Mouse (Mus musculus): ENCODE results near the gene Bach1. TPM values are rescaled to one million over a fixed set of nuclear protein-coding genes. Genes with fewer than 3 reads are reported as not detected.

The Bach1 gene
- polyA plus RNA-seq, 1 experiment from 2014 or later, result 22.4 TPM

DNA sequence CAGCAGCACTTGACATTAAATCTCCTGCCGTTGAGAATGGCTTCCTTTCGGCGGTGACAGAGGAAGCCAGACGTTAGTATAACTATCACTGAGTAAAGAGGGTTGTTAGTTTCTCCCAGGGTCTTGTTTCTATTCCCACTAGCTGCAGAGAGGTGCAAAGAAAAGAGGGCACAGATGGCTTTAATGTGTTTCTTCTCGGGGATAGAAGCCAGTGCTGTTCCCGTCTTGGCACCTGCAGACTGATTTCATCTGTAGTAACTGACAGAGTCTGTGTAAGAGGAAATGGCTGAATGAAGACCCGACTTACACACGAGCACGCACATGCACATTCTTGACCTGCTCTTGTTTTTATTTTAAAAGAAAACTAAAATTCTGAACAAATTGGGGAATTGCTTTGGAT lies 28.5 kb downstream of the Bach1 start:
- Histone ChIP-seq H3K9ac (no peak overlapping the region), H3K4me1 (no peaks in the 10 kb centered on the region), H3K4me2 (replicated peaks) (no peak overlapping the region), H3K27ac (no peak overlapping the region), H3K4me3 (no peak overlapping the region), H3K9me3 (no peaks in the 10 kb centered on the region), H3K36me3 (peaks cover 55% of the 10 kb centered on the region), H3K27me3 (no peaks in the 10 kb centered on the region)
- no peak for ATAC-seq (ENCODE audit: insufficient number of reproducible peaks, insufficient read depth, low FRiP score, low TSS enrichment)
- WGBS, result 60% methylated on average over 9 of the region's 9 CpGs

GRCm38 (mm10) chr16:87727918-87728317 lies 29.2 kb downstream of the Bach1 start:
- H3K27ac ChIP-seq, result no peak overlapping the region
- ATAC-seq (ENCODE audit: insufficient number of reproducible peaks, insufficient read depth, low FRiP score, low TSS enrichment), result no peak
- no peak overlapping the region for H3K4me2 ChIP-seq (replicated peaks)
- H3K4me3 ChIP-seq, result no peak overlapping the region
- no peaks in the 10 kb centered on the region for H3K27me3 ChIP-seq
- WGBS, result 85% methylated on average over 14 of the region's 14 CpGs
- no peaks in the 10 kb centered on the region for H3K9me3 ChIP-seq
- H3K9ac ChIP-seq, result no peak overlapping the region
- H3K4me1 ChIP-seq, result no peaks in the 10 kb centered on the region
- peaks cover 51% of the 10 kb centered on the region for H3K36me3 ChIP-seq

- no peaks in the 10 kb centered on the region for H3K4me1 ChIP-seq
- H3K36me3 ChIP-seq, result peaks cover 43% of the 10 kb centered on the region
- no peak overlapping the region for H3K9ac ChIP-seq
- 90% methylated on average over 8 of the region's 8 CpGs for WGBS
- H3K27ac ChIP-seq, result no peak overlapping the region
- no peak for ATAC-seq (ENCODE audit: insufficient number of reproducible peaks, insufficient read depth, low FRiP score, low TSS enrichment)
- no peak overlapping the region for H3K4me3 ChIP-seq
- no peaks in the 10 kb centered on the region for H3K27me3 ChIP-seq
- no peak overlapping the region for H3K4me2 ChIP-seq (replicated peaks)
- no peaks in the 10 kb centered on the region for H3K9me3 ChIP-seq
Observed at GRCm38 (mm10) chr16:87728703-87729102, 30.0 kb downstream of the Bach1 start.

DNA sequence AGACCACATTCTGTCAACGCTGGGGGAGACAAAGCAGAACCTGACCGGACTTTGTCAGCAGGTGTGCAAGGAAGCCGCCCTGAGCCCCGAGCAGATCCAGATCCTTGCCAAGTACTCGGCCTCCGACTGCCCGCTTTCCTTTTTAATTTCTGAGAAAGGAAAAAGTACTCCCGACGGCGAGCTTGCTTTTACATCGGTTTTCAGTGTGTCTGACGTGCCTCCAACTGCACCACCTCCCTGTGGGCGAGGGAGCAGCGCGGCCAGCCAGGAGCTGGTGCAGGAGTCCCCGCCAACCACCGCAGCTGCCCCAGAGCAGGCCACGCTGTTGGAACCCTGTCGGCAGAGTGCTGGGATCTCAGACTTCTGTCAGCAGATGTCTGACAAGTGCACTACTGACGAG lies 30.7 kb downstream of the Bach1 start:
- 93% methylated on average over 20 of the region's 20 CpGs for WGBS
- no peaks in the 10 kb centered on the region for H3K4me1 ChIP-seq
- H3K9me3 ChIP-seq, result no peaks in the 10 kb centered on the region
- H3K4me2 ChIP-seq (replicated peaks), result no peak overlapping the region
- no peaks in the 10 kb centered on the region for H3K27me3 ChIP-seq
- H3K27ac ChIP-seq, result no peak overlapping the region
- peaks cover 44% of the 10 kb centered on the region for H3K36me3 ChIP-seq
- H3K9ac ChIP-seq, result no peak overlapping the region
- ATAC-seq (ENCODE audit: insufficient number of reproducible peaks, insufficient read depth, low FRiP score, low TSS enrichment), result no peak
- H3K4me3 ChIP-seq, result no peak overlapping the region

- no peak for ATAC-seq (ENCODE audit: insufficient number of reproducible peaks, insufficient read depth, low FRiP score, low TSS enrichment)
- Histone ChIP-seq H3K4me2 (replicated peaks) (no peak overlapping the region), H3K4me1 (no peaks in the 10 kb centered on the region), H3K36me3 (peaks cover 13% of the 10 kb centered on the region; the same call in 1 of the 2 replicates), H3K4me3 (no peak overlapping the region), H3K9ac (no peak overlapping the region), H3K9me3 (no peaks in the 10 kb centered on the region), H3K27me3 (no peaks in the 10 kb centered on the region), H3K27ac (no peak overlapping the region)
- 87% methylated on average over 4 of the region's 4 CpGs for WGBS
Observed at GRCm38 (mm10) chr16:87734868-87735381, 36.2 kb downstream of the Bach1 start.

GRCm38 (mm10) chr16:87736106-87736505 lies 37.4 kb downstream of the Bach1 start:
- Histone ChIP-seq H3K36me3 (0 out of 2 replicates have a peak, but pooled peaks cover 3% of the 10 kb centered on the region), H3K4me2 (replicated peaks) (no peak overlapping the region), H3K27me3 (no peaks in the 10 kb centered on the region), H3K27ac (no peak overlapping the region), H3K4me3 (no peak overlapping the region), H3K9ac (no peak overlapping the region), H3K4me1 (no peaks in the 10 kb centered on the region), H3K9me3 (no peaks in the 10 kb centered on the region)
- no peak for ATAC-seq (ENCODE audit: insufficient number of reproducible peaks, insufficient read depth, low FRiP score, low TSS enrichment)
- WGBS, result 82% methylated on average over 11 of the region's 11 CpGs

- 0 out of 2 replicates have a peak, but pooled peaks cover 3% of the 10 kb centered on the region for H3K36me3 ChIP-seq
- H3K9me3 ChIP-seq, result no peaks in the 10 kb centered on the region
- ATAC-seq (ENCODE audit: insufficient number of reproducible peaks, insufficient read depth, low FRiP score, low TSS enrichment), result no peak
- H3K27me3 ChIP-seq, result no peaks in the 10 kb centered on the region
- no peak overlapping the region for H3K4me3 ChIP-seq
- H3K4me1 ChIP-seq, result no peaks in the 10 kb centered on the region
- no peak overlapping the region for H3K27ac ChIP-seq
- H3K9ac ChIP-seq, result no peak overlapping the region
- 80% methylated on average over 8 of the region's 8 CpGs for WGBS
- no peak overlapping the region for H3K4me2 ChIP-seq (replicated peaks)
Observed at GRCm38 (mm10) chr16:87737296-87737695, 38.6 kb downstream of the Bach1 start.

- no peaks in the 10 kb centered on the region for H3K4me1 ChIP-seq
- ATAC-seq (ENCODE audit: insufficient number of reproducible peaks, insufficient read depth, low FRiP score, low TSS enrichment), result no peak
- H3K4me3 ChIP-seq, result no peak overlapping the region
- no peaks in the 10 kb centered on the region for H3K9me3 ChIP-seq
- no peaks in the 10 kb centered on the region for H3K27me3 ChIP-seq
- H3K36me3 ChIP-seq, result 0 out of 2 replicates have a peak, but pooled peaks cover 3% of the 10 kb centered on the region
- no peak overlapping the region for H3K27ac ChIP-seq
- 86% methylated on average over 21 of the region's 21 CpGs for WGBS
- H3K4me2 ChIP-seq (replicated peaks), result no peak overlapping the region
- no peak overlapping the region for H3K9ac ChIP-seq
Observed at GRCm38 (mm10) chr16:87737842-87738639, 39.3 kb downstream of the Bach1 start.

- H3K27ac ChIP-seq, result no peak overlapping the region
- no peaks in the 10 kb centered on the region for H3K4me1 ChIP-seq
- no peak overlapping the region for H3K9ac ChIP-seq
- no peaks in the 10 kb centered on the region for H3K36me3 ChIP-seq
- no peak overlapping the region for H3K4me2 ChIP-seq (replicated peaks)
- no peaks in the 10 kb centered on the region for H3K27me3 ChIP-seq
- no peak overlapping the region for H3K4me3 ChIP-seq
- H3K9me3 ChIP-seq, result no peaks in the 10 kb centered on the region
- ATAC-seq (ENCODE audit: insufficient number of reproducible peaks, insufficient read depth, low FRiP score, low TSS enrichment), result no peak
- 89% methylated on average over 9 of the region's 9 CpGs for WGBS
Observed at GRCm38 (mm10) chr16:87741034-87741715, 42.4 kb downstream of the Bach1 start.

GRCm38 (mm10) chr16:87743661-87744060 lies 44.9 kb downstream of the Bach1 start:
- H3K4me3 ChIP-seq, result no peak overlapping the region
- no peak overlapping the region for H3K4me2 ChIP-seq (replicated peaks)
- no peaks in the 10 kb centered on the region for H3K36me3 ChIP-seq
- H3K4me1 ChIP-seq, result no peaks in the 10 kb centered on the region
- WGBS, result 71% methylated on average over 3 of the region's 3 CpGs
- no peak overlapping the region for H3K9ac ChIP-seq
- H3K9me3 ChIP-seq, result no peaks in the 10 kb centered on the region
- ATAC-seq (ENCODE audit: insufficient number of reproducible peaks, insufficient read depth, low FRiP score, low TSS enrichment), result no peak
- no peaks in the 10 kb centered on the region for H3K27me3 ChIP-seq
- no peak overlapping the region for H3K27ac ChIP-seq

DNA sequence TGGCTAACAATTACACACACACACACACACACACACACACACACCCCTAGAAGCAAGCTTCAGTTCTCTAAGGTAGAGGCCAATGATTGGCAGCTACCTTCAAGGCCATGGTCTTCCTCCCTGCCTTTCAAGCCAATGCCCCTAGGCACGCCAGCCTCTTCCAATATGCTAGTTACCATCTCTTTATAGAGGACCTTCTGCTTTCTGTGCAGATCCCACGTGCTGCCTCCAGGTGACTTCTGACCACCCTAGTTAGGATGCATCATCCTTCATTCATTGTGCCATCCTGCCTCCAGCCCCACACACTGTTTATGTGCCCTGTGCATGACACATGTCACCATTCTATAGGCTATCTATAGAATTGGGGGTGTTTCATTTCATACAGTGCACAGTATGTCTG lies 45.6 kb downstream of the Bach1 start:
- ATAC-seq (ENCODE audit: insufficient number of reproducible peaks, insufficient read depth, low FRiP score, low TSS enrichment), result no peak

More for the DNA sequence above, 45.6 kb downstream of the Bach1 start:
- Histone ChIP-seq H3K36me3 (no peaks in the 10 kb centered on the region), H3K9ac (no peak overlapping the region), H3K4me1 (no peaks in the 10 kb centered on the region), H3K4me2 (replicated peaks) (no peak overlapping the region), H3K27me3 (no peaks in the 10 kb centered on the region), H3K4me3 (no peak overlapping the region), H3K27ac (no peak overlapping the region), H3K9me3 (no peaks in the 10 kb centered on the region)
- 84% methylated on average over 2 of the region's 2 CpGs for WGBS

All from embryonic facial prominence, embryonic 12.5 days (tissue).